Mouse (Mus musculus) hindbrain, postnatal 0 days (tissue): ENCODE measurements around the gene Vamp1. TPM values are rescaled to one million over a fixed set of nuclear protein-coding genes. Genes with fewer than 3 reads are reported as not detected.
"Not testable (repeated sequence)": the region's sequence is repeated elsewhere in the genome, so short reads cannot be mapped to it uniquely, and the experiment has no call there.

Source experiments
- ATAC-seq: fragments of 200-750 bp; cut with Nextera tagmentation; 2 replicates; pipeline ENCODE4 v1.8.0; 2017; ENCODE audit warnings: mild to moderate bottlenecking, moderate TSS enrichment, moderate library complexity
- DNase-seq: peaks from one replicate; pipeline ENCODE4 v3.0.0-alpha.2; 2015; ENCODE audit warnings: low spot score
- H3K27ac ChIP-seq: fragments of 300-500 bp; sonication (generic); 2 replicates; pipeline ENCODE4 v1.5.1; 2014; ENCODE audit warnings: mild to moderate bottlenecking
- H3K27me3 ChIP-seq: fragments of 300-500 bp; sonication (generic); 2 replicates; pipeline ENCODE4 v1.6.1; 2014; ENCODE audit warnings: low read length, mixed read lengths; ENCODE audit not compliant: insufficient read depth
- H3K36me3 ChIP-seq: fragments of 300-500 bp; sonication (generic); 2 replicates; pipeline ENCODE4 v1.6.1; 2014; ENCODE audit warnings: low read length, mixed read lengths; ENCODE audit not compliant: insufficient read depth
- H3K4me1 ChIP-seq: fragments of 300-500 bp; sonication (generic); 2 replicates; pipeline ENCODE4 v1.6.1; 2014; ENCODE audit warnings: antibody characterized with exemption, low read length, mixed read lengths; ENCODE audit not compliant: insufficient read depth
- H3K4me2 ChIP-seq: fragments of 300-500 bp; sonication (generic); 2 replicates; pipeline ENCODE4 v1.6.1; 2014; ENCODE audit warnings: low read depth, mild to moderate bottlenecking, low read length, moderate library complexity, mixed read lengths
- H3K4me3 ChIP-seq: fragments of 300-500 bp; sonication (generic); 2 replicates; pipeline ENCODE4 v1.5.1; 2014; ENCODE audit warnings: low read length
- H3K9ac ChIP-seq: fragments of 300-500 bp; sonication (generic); replicated peaks from 2 replicates; pipeline ENCODE4 v1.6.1; 2014; ENCODE audit warnings: mild to moderate bottlenecking, low read length, moderate library complexity, mixed read lengths
- H3K9me3 ChIP-seq: fragments of 300-500 bp; sonication (generic); 2 replicates; pipeline ENCODE4 v1.6.1; 2016; ENCODE audit warnings: low read length, mixed read lengths
- CTCF ChIP-seq: IDR thresholded peaks from 2 replicates; pipeline ENCODE4 v1.5.1; 2016; ENCODE audit warnings: antibody characterized with exemption, control low read depth, low read depth
- WGBS: fragments of 180-500 bp; shearing (Covaris S2); extraction: QIAGEN DNeasy Blood & Tissue Kit; methylation state at CpG from one replicate; pipeline ENCODE4 v1.1.7; 2014; 5-methylcytosine and 5-hydroxymethylcytosine counted together
- polyA plus RNA-seq: library from polyadenylated mRNA; unstranded; fragments of >200 nt; fragmentation: Nextera tagmentation; extraction: Ambion mirVana; gene quantifications from 2 replicates; pipeline ENCODE4 v1.2.1, GENCODE M21; 2015
- total RNA-seq: library from RNA; depleted of rRNA; stranded (reverse); fragments of >200 nt; gene quantifications from 2 replicates; pipeline ENCODE4 v1.2.3, GENCODE M21; 2014

The Vamp1 gene
- total and polyA plus RNA-seq, 2 experiments from 2014 or later, result 74.6 to 85.3 TPM

DNA sequence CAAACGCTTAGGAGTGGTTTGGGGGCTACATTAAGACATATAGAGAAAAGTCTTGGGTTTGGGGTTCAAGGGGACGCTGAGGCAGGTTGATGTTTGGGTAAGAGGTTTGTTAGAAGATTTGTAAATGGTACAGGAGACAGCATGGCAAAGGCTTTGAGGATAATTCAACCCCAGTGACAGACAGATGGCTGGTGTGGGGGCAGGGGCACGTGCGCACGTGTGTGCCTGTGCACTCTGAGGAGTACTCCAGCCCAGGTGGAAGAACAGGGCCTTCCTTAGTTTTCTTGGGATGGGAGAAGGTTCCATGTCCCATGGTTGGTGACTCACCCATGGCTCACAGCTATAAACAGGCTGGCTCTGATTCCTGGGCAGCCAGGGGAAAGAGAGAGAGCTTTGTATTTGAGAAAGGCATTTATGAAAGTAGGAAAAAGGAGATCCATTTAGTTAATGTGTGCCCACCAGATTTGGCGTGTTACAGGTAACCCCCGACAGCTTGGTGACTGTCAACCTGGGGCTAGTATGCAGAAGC, 40.2 kb downstream of the Vamp1 start:
- DNase-seq (no peak), ATAC-seq (no peak)
- Histone ChIP-seq H3K4me2 (no peak overlapping the region), H3K4me1 (no peaks in the 10 kb centered on the region), H3K36me3 (no peaks in the 10 kb centered on the region), H3K27ac (no peak overlapping the region), H3K9ac (no peak overlapping the region), H3K4me3 (no peak overlapping the region), H3K27me3 (no peaks in the 10 kb centered on the region), H3K9me3 (no peaks in the 10 kb centered on the region)
- TF ChIP-seq CTCF, result no peak
- 89% methylated on average over 7 of the region's 7 CpGs for WGBS

DNA sequence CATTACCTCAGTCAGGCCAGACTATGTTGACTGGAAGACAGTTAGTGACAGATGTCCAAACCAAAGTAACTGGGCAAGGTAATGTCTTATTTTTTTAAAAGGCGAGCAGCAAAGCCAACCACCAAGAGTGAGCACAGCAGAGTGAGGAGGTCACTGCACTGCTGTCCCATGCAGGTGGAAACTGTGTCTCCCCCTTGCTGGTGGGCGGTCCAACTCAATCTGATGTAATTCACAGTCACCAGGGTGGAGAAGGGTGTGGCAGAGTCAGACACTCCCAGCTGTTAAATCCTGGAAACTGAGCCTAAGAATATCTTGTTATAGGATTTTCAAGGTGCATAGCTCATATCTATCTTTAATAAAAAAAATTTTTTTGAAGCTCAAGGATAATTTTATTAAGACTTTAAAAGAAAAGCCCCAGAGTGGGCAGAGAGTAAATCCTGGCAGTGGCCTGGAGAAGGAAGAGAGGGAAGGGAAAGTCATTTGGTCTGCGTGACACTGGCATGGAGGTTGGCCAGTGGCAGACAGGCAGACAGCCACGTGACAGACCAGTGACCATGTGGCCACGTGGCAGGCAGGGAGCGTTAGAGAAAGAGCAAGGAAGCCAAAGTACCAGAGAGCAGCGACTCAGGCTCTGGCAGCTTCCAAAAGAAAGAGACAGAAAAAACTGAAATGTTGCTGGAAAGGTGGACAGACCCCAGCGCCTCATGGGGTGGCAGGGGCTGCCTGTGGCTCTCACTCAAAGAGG, 41.0 kb downstream of the Vamp1 start:
- H3K4me1 ChIP-seq, result no peaks in the 10 kb centered on the region
- H3K9me3 ChIP-seq, result no peaks in the 10 kb centered on the region
- H3K4me2 ChIP-seq, result no peak overlapping the region
- no peak for TF ChIP-seq CTCF
- no peaks in the 10 kb centered on the region for H3K27me3 ChIP-seq
- no peaks in the 10 kb centered on the region for H3K36me3 ChIP-seq
- ATAC-seq, result no peak
- H3K27ac ChIP-seq, result no peak overlapping the region
- no peak overlapping the region for H3K4me3 ChIP-seq
- no peak for DNase-seq
- H3K9ac ChIP-seq, result no peak overlapping the region
- 75% methylated on average over 8 of the region's 8 CpGs for WGBS

DNA sequence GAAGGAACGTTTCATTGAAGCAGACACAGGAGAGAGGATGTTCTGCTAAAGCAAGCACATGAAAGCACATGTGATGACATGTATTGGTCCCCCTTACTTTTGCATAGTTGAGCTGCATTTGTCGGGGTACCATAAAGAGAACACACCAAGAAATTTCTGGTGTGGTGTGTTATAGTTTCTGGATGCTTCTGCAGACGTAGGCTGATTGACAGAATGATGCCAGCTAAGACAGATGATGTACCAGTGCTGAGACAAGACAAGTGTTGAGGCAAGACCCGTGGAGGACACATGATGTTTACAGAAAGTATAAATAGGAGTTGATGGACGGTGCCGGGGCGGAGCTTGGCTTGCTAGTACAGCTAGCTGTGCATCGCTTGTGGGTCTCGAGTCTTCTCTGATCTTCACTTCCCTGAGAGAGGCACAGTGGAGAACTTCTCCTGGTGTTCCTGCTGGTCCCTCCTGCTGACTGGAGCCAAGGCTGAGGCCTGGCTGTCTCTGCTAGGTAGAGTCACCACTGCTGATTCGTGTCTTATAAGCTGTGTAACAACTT, 44.7 kb downstream of the Vamp1 start:
- H3K36me3 ChIP-seq, result no peaks in the 10 kb centered on the region
- H3K4me1 ChIP-seq, result no peaks in the 10 kb centered on the region
- no peaks in the 10 kb centered on the region for H3K27me3 ChIP-seq
- no peaks in the 10 kb centered on the region for H3K9me3 ChIP-seq
- WGBS, result 80% methylated on average over 10 of the region's 10 CpGs
- no peak overlapping the region for H3K27ac ChIP-seq
- no peak overlapping the region for H3K4me2 ChIP-seq
- DNase-seq (no peak), ATAC-seq (no peak)
- H3K9ac ChIP-seq, result no peak overlapping the region
- no peak for TF ChIP-seq CTCF
- no peak overlapping the region for H3K4me3 ChIP-seq

DNA sequence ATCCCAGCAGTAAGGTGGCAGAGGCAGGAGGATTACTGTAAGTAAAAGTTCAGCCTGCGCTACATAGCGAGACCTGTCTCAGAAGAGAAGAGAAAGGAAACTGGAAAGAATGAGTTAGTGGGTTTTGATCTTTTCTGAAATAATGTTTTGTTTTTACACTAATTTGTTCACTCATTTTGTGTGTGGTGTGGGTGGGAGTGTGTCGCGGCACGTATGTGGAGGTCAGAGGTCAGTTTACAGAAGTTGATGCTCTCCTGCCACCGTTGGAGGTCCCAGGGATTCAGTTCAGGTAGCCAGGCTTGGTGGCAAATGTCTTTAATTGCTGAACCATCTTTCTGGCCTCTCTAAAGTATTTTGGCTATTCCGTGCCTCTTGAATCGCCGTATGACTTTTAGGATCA, 48.9 kb downstream of the Vamp1 start:
- Histone ChIP-seq H3K27ac (no peak overlapping the region), H3K4me2 (no peak overlapping the region), H3K4me1 (no peaks in the 10 kb centered on the region), H3K4me3 (no peak overlapping the region), H3K36me3 (no peaks in the 10 kb centered on the region), H3K9ac (no peak overlapping the region), H3K27me3 (no peaks in the 10 kb centered on the region), H3K9me3 (no peaks in the 10 kb centered on the region)
- 88% methylated on average over 9 of the region's 9 CpGs for WGBS
- DNase-seq (no peak), ATAC-seq (no peak)
- TF ChIP-seq CTCF, result no peak

DNA sequence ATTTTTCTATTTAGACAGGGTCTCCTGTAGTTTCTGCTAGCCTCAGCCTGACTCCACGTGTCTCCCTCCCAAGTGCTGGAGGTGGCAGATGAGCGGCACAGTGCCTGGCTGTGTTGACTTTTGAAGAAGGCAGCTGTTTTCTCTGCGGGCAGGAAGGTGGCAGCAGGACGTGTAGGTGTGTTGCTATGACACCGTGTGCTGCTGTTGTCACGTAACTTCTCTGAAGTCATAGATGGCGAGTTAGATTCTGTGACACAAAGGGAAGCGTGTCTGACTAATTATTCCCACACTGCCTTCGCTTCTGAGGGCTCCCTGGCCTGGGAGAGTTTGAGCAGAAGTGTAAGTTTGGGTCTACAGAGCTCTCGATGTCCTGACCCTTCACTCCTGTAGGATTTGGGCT, 49.9 kb downstream of the Vamp1 start:
- no peaks in the 10 kb centered on the region for H3K27me3 ChIP-seq
- H3K9me3 ChIP-seq, result no peaks in the 10 kb centered on the region
- WGBS, result 39% methylated on average over 10 of the region's 10 CpGs

DNA sequence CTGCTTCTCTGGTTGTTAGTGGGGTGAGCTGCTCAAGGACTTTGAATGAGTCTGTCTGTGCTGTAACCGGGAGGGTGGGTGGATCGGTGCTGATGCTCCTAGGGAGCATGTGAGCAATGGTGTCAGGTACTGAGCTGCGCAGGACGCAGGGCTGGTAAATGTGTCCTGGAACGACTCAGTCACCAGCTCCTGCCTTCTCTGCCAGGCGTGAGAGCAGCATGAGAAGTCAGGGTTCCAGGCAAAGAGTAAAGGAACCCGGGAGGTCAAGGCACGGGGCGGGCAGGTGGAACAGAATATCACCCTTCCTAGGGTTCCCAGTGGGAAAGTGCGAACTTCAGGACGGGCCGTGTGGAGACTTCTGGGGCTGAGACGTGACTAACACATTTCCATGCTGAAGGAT, 50.7 kb downstream of the Vamp1 start:
- Histone ChIP-seq H3K27me3 (no peaks in the 10 kb centered on the region), H3K9me3 (no peaks in the 10 kb centered on the region), H3K4me1 (no peaks in the 10 kb centered on the region), H3K4me2 (no peak overlapping the region), H3K27ac (no peak overlapping the region), H3K4me3 (no peak overlapping the region), H3K36me3 (no peaks in the 10 kb centered on the region), H3K9ac (no peak overlapping the region)
- no peak for ATAC-seq
- DNase-seq, result no peak
- no peak for TF ChIP-seq CTCF
- WGBS, result 76% methylated on average over 13 of the region's 13 CpGs

More for the DNA sequence above, 49.9 kb downstream of the Vamp1 start:
- Histone ChIP-seq H3K9ac (no peak overlapping the region), H3K36me3 (no peaks in the 10 kb centered on the region), H3K4me1 (no peaks in the 10 kb centered on the region), H3K4me2 (no peak overlapping the region), H3K27ac (no peak overlapping the region), H3K4me3 (no peak overlapping the region)
- ATAC-seq (no peak), DNase-seq (no peak)
- TF ChIP-seq CTCF, result no peak

DNA sequence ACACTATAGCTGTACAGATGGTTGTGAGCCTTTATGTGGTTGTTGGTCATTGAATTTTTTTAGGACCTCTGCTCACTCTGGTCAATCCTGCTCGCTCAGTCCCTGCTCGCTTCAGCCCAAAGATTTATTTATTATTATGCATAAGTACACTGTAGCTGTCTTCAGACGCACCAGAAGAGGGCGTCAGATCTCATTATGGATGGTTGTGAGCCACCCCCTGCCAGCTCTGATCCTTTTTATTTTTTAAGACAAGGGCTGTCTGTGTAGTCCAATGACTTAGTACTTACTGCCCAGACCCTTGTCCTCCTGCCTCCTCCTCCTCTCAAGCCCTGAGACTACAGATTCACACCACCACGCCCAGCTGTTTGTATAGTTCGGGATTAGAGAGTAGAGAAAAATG, 51.2 kb downstream of the Vamp1 start:
- H3K27me3 ChIP-seq, H3K9me3 ChIP-seq, ATAC-seq, H3K4me2 ChIP-seq, H3K27ac ChIP-seq, H3K4me3 ChIP-seq, H3K36me3 ChIP-seq, H3K9ac ChIP-seq, DNase-seq, H3K4me1 ChIP-seq: not testable (repeated sequence)
- 64% methylated on average over 6 of the region's 6 CpGs for WGBS
